Mouse (Mus musculus): ENCODE results near the gene Rhot2.

GRCm38 (mm10) chr17:25792615-25793014 is 52.0 kb downstream of the Rhot2 start, which contains the start of gene Fam173a:
- TF ChIP-seq CTCF (IDR thresholded peaks at IDR 0.05; ENCODE audit: low read depth) (no peak), EP300 (optimal IDR thresholded peaks at IDR 0.05) (no peak)
